Mouse (Mus musculus): ENCODE data around the gene Macrod1. TPM values are rescaled to one million over a fixed set of nuclear protein-coding genes. Genes with fewer than 3 reads are reported as not detected.
"Not testable (repeated sequence)": the region's sequence is repeated elsewhere in the genome, so short reads cannot be mapped to it uniquely, and the experiment has no call there.

Gene Macrod1
- polyA plus RNA-seq, 1 experiment from 2014 or later, result 6.9 TPM

DNA sequence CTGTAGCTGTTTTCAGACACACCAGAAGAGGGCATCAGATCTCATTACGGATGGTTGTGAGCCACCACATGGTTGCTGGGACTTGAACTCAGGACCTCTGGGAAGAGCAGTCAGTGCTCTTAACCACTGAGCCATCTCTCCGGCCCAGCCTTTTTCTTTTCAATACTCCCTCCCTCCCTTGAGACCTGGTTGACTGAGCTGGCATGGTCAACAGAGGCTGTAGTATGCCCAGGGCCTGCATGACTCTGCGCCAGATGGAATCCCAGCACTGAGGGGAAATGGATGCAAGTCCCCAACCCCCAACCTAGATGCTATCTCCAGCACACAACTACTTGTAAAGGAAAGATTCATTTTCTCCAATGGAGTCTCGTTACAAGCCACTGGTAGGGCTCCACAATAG is 3.2 kb upstream of the Macrod1 start:
- not testable (repeated sequence) for DNase-seq (ENCODE audit: low spot score); H3K9me3 ChIP-seq (ENCODE audit: control insufficient read depth, low read length); H3K9ac ChIP-seq; H3K4me3 ChIP-seq (replicated peaks; ENCODE audit: low read length); H3K27ac ChIP-seq; H3K4me1 ChIP-seq (replicated peaks; ENCODE audit: control insufficient read depth, insufficient read depth, low read length); H3K36me3 ChIP-seq (replicated peaks; ENCODE audit: control insufficient read depth, insufficient read depth); H3K4me2 ChIP-seq (replicated peaks); ATAC-seq (ENCODE audit: low FRiP score)
- WGBS, result 82% methylated on average over 4 of the region's 4 CpGs
- H3K27me3 ChIP-seq (ENCODE audit: control insufficient read depth, insufficient read depth, low read length), result peaks cover 20% of the 10 kb centered on the region

DNA sequence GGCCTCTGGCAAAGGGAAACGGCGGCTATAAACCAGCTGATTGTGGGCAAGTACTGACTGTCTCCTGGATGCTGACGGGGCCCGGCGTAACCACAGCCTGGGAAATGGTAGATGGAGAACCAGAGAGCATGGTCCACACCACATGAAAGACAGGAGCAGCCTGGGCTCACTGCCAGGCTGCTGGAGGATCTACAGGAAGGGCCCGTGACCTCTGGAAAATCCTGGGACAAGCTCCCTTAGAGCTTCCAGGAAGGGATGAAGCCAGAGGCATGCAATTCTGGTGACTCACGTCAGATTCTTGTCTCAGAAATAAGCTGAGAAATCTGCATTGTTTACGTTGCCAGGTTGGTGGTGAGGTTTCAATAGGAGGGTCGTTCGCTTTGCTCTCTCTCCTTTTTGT is 1.8 kb upstream of the Macrod1 start:
- Histone ChIP-seq H3K4me1 (replicated peaks; ENCODE audit: control insufficient read depth, insufficient read depth, low read length) (peaks cover 10% of the 10 kb centered on the region), H3K4me3 (replicated peaks; ENCODE audit: low read length) (no peak overlapping the region), H3K9me3 (ENCODE audit: control insufficient read depth, low read length) (no peaks in the 10 kb centered on the region), H3K27ac (no peak overlapping the region), H3K27me3 (ENCODE audit: control insufficient read depth, insufficient read depth, low read length) (peaks cover 25% of the 10 kb centered on the region), H3K36me3 (replicated peaks; ENCODE audit: control insufficient read depth, insufficient read depth) (no peaks in the 10 kb centered on the region), H3K9ac (peak overlapping the region; percentile 17; the same call in 1 of the 2 replicates), H3K4me2 (replicated peaks) (no peak overlapping the region)
- WGBS, result 75% methylated on average over 10 of the region's 10 CpGs
- no peak for DNase-seq (ENCODE audit: low spot score)
- no peak for ATAC-seq (ENCODE audit: low FRiP score)

DNA sequence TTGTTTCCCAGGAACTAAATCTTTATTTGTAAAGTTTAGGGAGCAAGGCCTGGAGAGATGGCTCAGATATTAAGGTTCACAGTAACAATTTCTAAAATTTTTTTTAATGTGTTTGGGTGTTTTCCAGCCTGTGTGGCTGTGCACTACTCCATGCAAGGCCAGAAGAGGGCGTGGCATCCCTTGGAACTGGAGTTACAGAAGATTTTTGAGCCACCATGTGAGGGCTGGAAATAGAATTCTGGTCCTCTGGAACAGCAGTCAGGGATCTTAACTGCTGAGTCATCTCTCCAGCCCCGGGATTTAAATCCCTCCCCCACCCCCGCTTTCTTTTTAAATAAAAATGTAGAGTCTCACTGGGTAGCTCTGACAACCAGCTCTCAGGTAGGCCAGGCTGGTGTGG is 1.4 kb upstream of the Macrod1 start:
- peaks cover 29% of the 10 kb centered on the region for H3K27me3 ChIP-seq (ENCODE audit: control insufficient read depth, insufficient read depth, low read length)
- ATAC-seq (ENCODE audit: low FRiP score) (no peak), DNase-seq (ENCODE audit: low spot score) (no peak)
- no peaks in the 10 kb centered on the region for H3K36me3 ChIP-seq (replicated peaks; ENCODE audit: control insufficient read depth, insufficient read depth)
- no peak overlapping the region for H3K27ac ChIP-seq
- H3K9me3 ChIP-seq (ENCODE audit: control insufficient read depth, low read length), result no peaks in the 10 kb centered on the region
- 49% methylated on average over 3 of the region's 3 CpGs for WGBS
- peaks cover 10% of the 10 kb centered on the region for H3K4me1 ChIP-seq (replicated peaks; ENCODE audit: control insufficient read depth, insufficient read depth, low read length)
- no peak overlapping the region for H3K4me2 ChIP-seq (replicated peaks)
- H3K4me3 ChIP-seq (replicated peaks; ENCODE audit: low read length), result no peak overlapping the region
- H3K9ac ChIP-seq, result no peak overlapping the region

DNA sequence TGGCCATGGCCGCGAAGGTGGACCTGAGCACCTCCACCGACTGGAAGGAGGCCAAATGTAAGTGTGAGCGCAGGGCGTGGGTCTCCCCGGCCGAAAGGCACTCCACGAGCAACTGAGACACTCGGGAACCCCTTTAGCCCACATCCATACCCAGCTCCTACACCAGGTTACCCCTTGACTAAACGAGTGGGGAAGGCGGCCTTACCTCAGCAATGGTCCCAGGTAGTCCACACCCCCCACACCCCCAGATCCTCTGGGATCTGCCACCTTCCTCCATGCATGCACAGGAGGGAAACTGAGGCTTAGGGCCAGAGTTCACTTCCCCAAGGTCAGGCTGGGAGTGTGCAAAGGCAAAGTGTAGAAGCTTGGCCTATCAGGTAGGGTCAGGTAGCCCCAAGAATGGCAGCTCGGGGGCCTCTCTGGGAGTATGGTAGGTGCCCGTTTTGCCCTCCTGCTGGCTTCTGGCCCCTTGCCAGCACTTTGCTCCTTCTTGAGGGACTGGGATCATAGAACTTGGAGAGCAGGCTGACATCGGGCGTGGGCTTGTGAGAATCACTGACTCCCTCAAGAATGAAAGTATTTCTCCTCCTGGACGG is 614 bp downstream of the Macrod1 start:
- Histone ChIP-seq H3K4me1 (replicated peaks; ENCODE audit: control insufficient read depth, insufficient read depth, low read length) (peaks cover 10% of the 10 kb centered on the region), H3K9me3 (ENCODE audit: control insufficient read depth, low read length) (no peaks in the 10 kb centered on the region), H3K9ac (peak overlapping the region; percentile 62), H3K27me3 (ENCODE audit: control insufficient read depth, insufficient read depth, low read length) (peaks cover 29% of the 10 kb centered on the region), H3K27ac (no peak overlapping the region), H3K4me2 (replicated peaks) (peak overlapping the region; percentile 100), H3K4me3 (replicated peaks; ENCODE audit: low read length) (peak overlapping the region; percentile 75), H3K36me3 (replicated peaks; ENCODE audit: control insufficient read depth, insufficient read depth) (no peaks in the 10 kb centered on the region)
- ATAC-seq (ENCODE audit: low FRiP score) (peak; percentile 41), DNase-seq (ENCODE audit: low spot score) (no peak)
- 6% methylated on average over 16 of the region's 16 CpGs for WGBS

DNA sequence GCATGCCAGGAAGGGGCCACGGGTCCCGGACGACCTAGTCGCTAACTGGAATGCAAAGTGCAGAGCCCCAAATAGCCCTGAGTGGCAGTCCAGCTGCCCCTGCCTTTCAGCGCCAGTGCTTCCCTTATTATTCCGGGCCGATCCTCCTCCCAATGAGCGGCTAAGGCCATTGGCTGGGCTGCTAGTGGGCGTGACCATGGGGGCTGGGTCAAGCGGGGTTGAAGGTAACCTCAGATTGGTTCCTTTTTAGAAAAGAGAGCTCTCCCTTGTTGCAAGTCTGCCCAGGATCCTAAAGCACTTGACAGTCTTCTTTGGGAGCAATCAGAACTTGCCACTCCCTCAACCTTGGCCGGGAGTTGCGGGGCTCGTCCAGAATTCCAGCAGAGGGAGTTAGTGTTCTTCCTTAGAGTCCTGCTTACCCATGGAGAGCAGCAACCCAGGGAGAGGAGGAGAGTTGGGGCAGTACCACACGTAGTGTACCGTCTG is 1.2 kb downstream of the Macrod1 start:
- under 1% methylated on average over 15 of the region's 15 CpGs for WGBS
- peak; percentile 41; the same call in 1 of the 2 replicates for ATAC-seq (ENCODE audit: low FRiP score)

DNA sequence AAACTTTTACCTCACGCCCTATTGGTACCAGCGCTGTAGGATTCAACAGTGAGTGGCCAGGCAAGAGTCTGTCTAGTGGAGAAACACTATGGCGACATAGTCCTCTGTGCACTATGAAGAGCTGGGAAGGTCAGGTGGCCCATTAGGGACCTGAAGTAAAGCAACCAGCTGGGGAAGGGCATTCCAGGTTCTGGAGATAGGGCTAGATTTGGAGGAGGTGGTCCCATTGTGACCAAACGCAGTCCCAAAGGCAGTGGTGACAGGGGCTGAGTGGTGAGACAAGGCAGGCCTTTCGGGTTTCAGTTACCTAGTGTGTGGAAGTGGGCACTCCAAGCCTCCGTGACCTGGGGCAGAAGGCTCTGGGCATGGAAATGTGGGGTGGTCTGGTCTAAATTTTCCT is 1.9 kb downstream of the Macrod1 start:
- 53% methylated on average over 6 of the region's 6 CpGs for WGBS
- Histone ChIP-seq H3K27me3 (ENCODE audit: control insufficient read depth, insufficient read depth, low read length) (peaks cover 29% of the 10 kb centered on the region), H3K9ac (no peak overlapping the region), H3K36me3 (replicated peaks; ENCODE audit: control insufficient read depth, insufficient read depth) (no peaks in the 10 kb centered on the region), H3K27ac (no peak overlapping the region), H3K4me1 (replicated peaks; ENCODE audit: control insufficient read depth, insufficient read depth, low read length) (peaks cover 10% of the 10 kb centered on the region), H3K9me3 (ENCODE audit: control insufficient read depth, low read length) (no peaks in the 10 kb centered on the region), H3K4me2 (replicated peaks) (peak overlapping the region; percentile 100; the same call in 1 of the 2 replicates), H3K4me3 (replicated peaks; ENCODE audit: low read length) (no peak overlapping the region)
- DNase-seq (ENCODE audit: low spot score) (no peak), ATAC-seq (ENCODE audit: low FRiP score) (no peak)

More for the DNA sequence above, 1.2 kb downstream of the Macrod1 start:
- Histone ChIP-seq H3K4me1 (replicated peaks; ENCODE audit: control insufficient read depth, insufficient read depth, low read length) (peaks cover 10% of the 10 kb centered on the region), H3K9me3 (ENCODE audit: control insufficient read depth, low read length) (no peaks in the 10 kb centered on the region), H3K36me3 (replicated peaks; ENCODE audit: control insufficient read depth, insufficient read depth) (no peaks in the 10 kb centered on the region), H3K27me3 (ENCODE audit: control insufficient read depth, insufficient read depth, low read length) (peaks cover 29% of the 10 kb centered on the region), H3K4me2 (replicated peaks) (peak overlapping the region; percentile 100), H3K27ac (no peak overlapping the region), H3K4me3 (replicated peaks; ENCODE audit: low read length) (peak overlapping the region; percentile 75), H3K9ac (0 out of 2 replicates have a peak overlapping the region, but pooled peaks have one; percentile 25)
- DNase-seq (ENCODE audit: low spot score), result peak; percentile 47

DNA sequence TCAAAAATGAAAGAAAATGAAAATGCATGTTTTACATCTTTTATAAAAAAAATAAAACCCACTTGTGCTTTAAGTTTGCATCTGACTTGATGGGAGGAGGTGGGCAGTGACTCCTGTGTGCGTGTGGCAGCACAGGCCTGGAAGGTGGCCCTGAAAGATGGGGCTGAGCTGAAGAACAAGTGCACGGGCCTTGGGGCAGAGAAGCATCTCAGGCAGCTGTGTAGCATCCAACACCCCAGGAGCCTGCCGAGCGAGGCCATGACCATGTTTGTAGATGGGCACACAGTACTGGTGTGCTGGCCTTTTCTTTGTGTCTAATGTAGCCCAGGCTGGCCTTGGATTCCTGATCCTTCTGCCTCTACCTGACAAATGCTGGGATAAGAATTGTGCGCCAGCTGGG is 5.5 kb downstream of the Macrod1 start:
- Histone ChIP-seq H3K9me3 (ENCODE audit: control insufficient read depth, low read length) (no peaks in the 10 kb centered on the region), H3K36me3 (replicated peaks; ENCODE audit: control insufficient read depth, insufficient read depth) (no peaks in the 10 kb centered on the region), H3K9ac (no peak overlapping the region), H3K4me2 (replicated peaks) (no peak overlapping the region), H3K4me3 (replicated peaks; ENCODE audit: low read length) (no peak overlapping the region), H3K27me3 (ENCODE audit: control insufficient read depth, insufficient read depth, low read length) (peaks cover 16% of the 10 kb centered on the region), H3K27ac (no peak overlapping the region), H3K4me1 (replicated peaks; ENCODE audit: control insufficient read depth, insufficient read depth, low read length) (peaks cover 17% of the 10 kb centered on the region)
- 86% methylated on average over 5 of the region's 5 CpGs for WGBS
- ATAC-seq (ENCODE audit: low FRiP score), result no peak
- no peak for DNase-seq (ENCODE audit: low spot score)

DNA sequence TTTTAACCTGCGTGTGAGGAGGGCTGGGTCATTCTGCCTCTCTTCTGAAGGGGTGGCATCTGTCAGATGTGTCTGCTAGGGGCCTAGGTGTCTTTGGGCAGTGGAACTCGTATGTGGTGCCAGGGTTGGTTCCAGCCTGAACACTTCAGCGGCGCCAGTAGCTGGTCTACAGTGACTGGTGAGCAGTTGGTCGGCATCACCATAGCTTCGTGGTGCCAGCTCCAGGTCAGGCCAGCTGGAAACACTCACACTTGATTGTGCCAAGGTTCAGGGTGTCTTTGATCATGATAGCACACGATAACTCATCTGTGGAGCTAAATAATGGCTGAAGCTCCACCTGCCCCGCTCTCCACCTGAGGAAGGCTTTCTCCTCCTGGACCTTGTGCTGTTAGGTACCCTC is 6.3 kb downstream of the Macrod1 start:
- H3K27ac ChIP-seq, result no peak overlapping the region
- H3K27me3 ChIP-seq (ENCODE audit: control insufficient read depth, insufficient read depth, low read length), result peaks cover 12% of the 10 kb centered on the region
- no peak overlapping the region for H3K9ac ChIP-seq
- H3K4me2 ChIP-seq (replicated peaks), result no peak overlapping the region
- H3K4me3 ChIP-seq (replicated peaks; ENCODE audit: low read length), result no peak overlapping the region
- no peaks in the 10 kb centered on the region for H3K9me3 ChIP-seq (ENCODE audit: control insufficient read depth, low read length)
- H3K4me1 ChIP-seq (replicated peaks; ENCODE audit: control insufficient read depth, insufficient read depth, low read length), result peaks cover 20% of the 10 kb centered on the region
- H3K36me3 ChIP-seq (replicated peaks; ENCODE audit: control insufficient read depth, insufficient read depth), result no peaks in the 10 kb centered on the region
- ATAC-seq (ENCODE audit: low FRiP score) (no peak), DNase-seq (ENCODE audit: low spot score) (no peak)
- 91% methylated on average over 8 of the region's 8 CpGs for WGBS

DNA sequence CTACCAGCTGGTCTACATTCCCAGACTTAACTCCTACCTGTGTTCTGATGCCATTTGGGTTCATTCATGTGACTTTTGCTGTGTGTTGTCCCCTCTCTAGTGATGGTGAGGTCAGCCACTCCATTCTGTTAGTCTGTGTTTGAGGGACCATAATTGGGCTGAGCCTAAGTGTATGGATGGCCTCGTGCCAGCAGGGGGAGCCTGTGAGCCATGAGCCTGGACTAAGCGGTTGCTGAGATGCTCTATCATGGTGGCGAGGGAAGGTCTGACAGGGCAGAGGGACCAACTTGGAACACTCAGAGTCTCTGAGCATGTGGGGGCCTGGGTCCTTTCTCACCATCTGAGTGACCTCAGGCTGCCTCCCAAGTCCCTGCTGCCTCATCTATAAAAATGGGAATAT is 8.0 kb downstream of the Macrod1 start:
- WGBS, result 0% methylated on average over 3 of the region's 3 CpGs
- Histone ChIP-seq H3K9ac (no peak overlapping the region), H3K4me3 (replicated peaks; ENCODE audit: low read length) (no peak overlapping the region), H3K4me2 (replicated peaks) (no peak overlapping the region), H3K9me3 (ENCODE audit: control insufficient read depth, low read length) (no peaks in the 10 kb centered on the region), H3K36me3 (replicated peaks; ENCODE audit: control insufficient read depth, insufficient read depth) (no peaks in the 10 kb centered on the region), H3K27ac (no peak overlapping the region), H3K4me1 (replicated peaks; ENCODE audit: control insufficient read depth, insufficient read depth, low read length) (peaks cover 36% of the 10 kb centered on the region), H3K27me3 (ENCODE audit: control insufficient read depth, insufficient read depth, low read length) (peaks cover 7% of the 10 kb centered on the region)
- peak; percentile 62 for ATAC-seq (ENCODE audit: low FRiP score)
- DNase-seq (ENCODE audit: low spot score), result peak; percentile 91
